Mouse (Mus musculus) erythroid progenitor cell, adult 5-6 weeks (primary cell): ENCODE results near the gene Kcnd3. TPM values are rescaled to one million over a fixed set of nuclear protein-coding genes. Genes with fewer than 3 reads are reported as not detected.

Source experiments
- ATAC-seq: replicated peaks from 2 replicates; pipeline ENCODE4 v1.8.0; 2016; ENCODE audit warnings: moderate number of reproducible peaks, mild to moderate bottlenecking, moderate TSS enrichment, inconsistent platforms; ENCODE audit not compliant: poor library complexity, low FRiP score, severe bottlenecking
- total RNA-seq, 2 experiments: library from RNA; stranded (forward) in 1 of 2; stranded (reverse) in 1 of 2; fragments of 150-400 nt in 1 of 2; fragments of 186-747, 209-891 nt in 1 of 2; gene quantifications; 2 replicates each; pipeline versions ENCODE4 v1.2.3 to v1.2.4; 2015 to 2017; ENCODE audit warnings: low replicate concordance in 2 of 2

The Kcnd3 gene
- total RNA-seq, 2 experiments from 2014 or later = not detected

DNA sequence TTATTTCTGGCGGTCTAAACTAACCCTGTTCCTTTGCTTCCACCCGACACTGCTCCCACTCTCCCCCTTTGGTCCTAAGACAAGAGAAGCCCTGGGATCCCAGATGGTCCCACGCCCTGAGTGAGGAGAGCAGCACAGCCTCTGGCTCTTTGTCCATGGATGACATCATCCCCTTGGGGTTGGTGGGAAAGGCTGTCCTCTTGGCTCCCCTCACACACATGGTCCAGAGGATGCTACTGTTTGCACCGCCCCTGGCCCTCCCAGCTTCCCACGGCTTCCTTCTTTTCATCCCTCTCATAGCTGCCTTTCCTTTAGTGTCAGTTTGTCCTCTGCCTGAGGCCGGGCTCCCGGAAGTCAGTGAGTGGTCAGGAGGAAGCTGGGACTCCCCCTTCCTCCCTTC is 259.6 kb downstream of the Kcnd3 start:
- no peak for ATAC-seq

DNA sequence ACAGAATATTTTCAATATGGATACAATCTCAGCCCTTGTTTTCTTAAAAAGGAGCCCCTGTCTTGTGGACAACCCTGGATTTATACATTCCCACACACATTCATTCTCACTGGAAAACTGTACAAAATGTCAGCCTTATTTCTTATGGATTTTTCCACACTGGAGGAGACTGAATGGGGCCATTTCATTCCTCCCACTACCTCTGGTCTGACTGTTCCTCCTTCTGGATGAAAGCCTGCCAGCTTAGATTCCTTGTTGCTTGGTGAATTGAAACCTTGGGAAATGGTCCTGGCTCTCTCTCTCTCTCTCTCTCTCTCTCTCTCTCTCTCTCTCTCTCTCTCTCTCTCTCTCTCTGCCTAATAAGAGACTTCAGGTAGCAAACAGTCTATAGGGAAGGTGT is 260.7 kb downstream of the Kcnd3 start:
- ATAC-seq = no peak

- ATAC-seq = no peak
Measured at GRCm38 (mm10) chr3:105714091-105714819, 262.1 kb downstream of the Kcnd3 start.

DNA sequence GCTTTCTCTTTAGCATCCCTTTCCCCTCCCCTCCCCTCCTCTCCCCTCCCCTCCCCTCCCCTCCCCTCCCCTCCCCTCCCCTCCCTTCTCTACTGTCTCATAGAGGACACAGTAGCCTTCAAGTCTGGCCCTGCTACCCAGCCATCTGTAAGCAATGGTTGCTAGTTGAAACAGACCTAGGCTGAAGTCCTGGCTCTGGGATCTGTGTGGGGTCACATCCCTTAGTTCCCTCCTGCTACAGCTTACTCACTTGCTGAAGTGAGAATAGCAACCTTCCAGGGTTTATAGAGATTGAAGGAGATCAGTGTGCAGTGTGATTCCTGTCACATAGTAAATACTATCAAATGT is 262.7 kb downstream of the Kcnd3 start:
- no peak for ATAC-seq

DNA sequence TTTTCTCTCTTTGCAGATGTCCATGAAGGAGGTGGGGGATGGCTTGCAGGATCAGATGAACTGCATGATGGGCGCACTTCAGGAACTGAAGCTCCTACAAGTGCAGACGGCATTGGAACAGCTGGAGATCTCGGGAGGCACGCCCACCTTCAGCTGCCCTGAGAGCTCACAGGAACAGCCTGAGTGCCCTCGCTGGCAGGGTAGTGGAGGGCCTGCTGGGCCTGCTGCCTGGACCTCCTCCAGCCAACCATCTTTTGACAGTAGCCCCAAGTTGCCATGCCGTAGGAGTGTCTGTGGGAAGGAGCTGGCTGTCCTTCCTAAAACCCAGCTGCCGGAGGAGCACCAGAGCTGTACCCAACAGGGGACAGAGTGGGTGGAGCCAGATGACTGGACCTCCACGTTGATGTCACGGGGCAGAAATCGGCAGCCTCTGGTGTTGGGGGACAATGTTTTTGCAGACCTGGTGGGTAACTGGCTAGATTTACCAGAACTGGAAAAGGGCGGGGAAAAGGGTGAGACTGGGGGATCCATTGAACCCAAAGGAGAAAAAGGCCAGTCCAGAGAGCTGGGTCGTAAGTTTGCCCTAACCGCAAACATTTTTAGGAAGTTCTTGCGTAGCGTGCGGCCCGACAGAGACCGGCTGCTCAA is 264.3 kb downstream of the Kcnd3 start:
- ATAC-seq = no peak

DNA sequence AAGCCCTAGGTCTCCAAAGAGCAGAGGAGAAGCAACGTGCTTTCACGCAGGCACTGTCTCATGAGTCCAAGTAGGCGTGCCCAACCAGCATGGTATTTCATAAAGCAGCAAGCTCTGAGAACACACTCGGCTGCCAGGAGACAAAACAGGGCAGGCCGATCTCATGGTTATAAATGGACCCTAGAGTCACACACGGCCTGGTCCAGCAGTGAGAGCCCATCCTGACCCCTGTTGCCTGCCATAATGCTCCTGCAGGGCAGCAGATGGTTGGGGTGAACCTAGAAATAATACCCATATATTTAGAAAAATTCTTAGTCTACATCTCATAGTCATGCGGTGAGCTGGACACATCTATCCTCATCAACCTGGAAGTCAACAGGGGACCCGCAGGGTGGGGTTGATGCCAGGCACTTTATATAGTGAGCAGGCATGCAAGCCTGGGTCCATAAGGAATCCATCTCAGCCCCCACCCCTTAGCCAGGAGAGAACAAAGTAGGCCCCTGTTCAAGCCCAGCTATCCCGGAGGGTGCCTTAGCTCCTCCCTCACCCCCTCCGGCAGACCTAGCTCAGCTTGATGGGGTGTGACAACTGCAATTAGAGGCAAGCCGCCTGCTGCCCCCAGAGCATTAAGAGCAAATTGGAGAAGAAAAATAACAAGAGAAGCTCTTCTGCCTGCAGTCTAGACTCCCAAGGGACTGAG is 265.9 kb downstream of the Kcnd3 start:
- ATAC-seq = no peak

GRCm38 (mm10) chr3:105718746-105719145 is 266.6 kb downstream of the Kcnd3 start:
- ATAC-seq = no peak

- ATAC-seq = no peak
Measured at GRCm38 (mm10) chr3:105719979-105720378, 267.8 kb downstream of the Kcnd3 start.

DNA sequence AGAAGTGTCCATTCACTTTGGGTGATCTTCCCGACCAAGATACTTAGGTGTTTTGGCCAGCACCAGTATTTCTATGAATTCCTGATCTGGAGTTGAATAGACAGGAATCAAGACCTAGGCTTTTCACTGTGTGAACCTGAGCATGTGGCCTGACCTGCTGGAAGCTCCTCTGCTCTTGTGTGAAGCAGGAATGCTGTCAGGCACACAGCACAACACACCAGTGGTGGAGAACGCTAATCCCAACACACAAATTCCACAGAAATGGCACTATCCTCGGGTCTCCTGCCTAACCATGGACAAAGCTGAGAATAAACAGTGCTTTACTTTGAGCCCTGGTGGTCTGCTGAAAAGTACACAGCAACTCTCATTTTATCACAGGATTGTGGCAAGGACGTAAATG is 268.4 kb downstream of the Kcnd3 start:
- no peak for ATAC-seq

DNA sequence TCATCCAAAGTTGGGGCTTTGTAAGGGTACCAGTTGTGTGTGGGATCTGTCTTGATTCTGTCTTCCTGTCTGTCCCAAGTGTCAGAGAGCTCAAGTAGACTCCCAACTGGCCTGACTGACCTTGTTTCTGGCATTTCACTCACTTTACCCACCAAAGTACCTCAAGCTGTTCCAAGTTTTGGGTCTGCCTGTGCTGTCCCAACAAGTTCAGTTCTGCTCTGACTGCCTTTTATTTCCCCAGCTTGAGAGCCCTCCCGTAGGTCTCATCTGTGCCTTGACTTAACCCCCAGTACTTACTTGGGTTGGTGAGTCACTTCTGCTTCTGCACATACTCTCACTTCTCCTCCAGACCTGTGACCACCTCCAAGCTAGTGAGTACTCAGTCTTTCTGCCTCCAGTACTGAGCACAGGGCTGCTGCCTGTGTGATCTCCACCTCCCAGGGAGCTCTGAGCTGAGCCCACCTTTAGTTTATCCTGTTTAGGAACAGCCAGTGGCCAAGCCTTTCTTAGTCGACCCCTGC is 269.6 kb downstream of the Kcnd3 start:
- no peak for ATAC-seq

DNA sequence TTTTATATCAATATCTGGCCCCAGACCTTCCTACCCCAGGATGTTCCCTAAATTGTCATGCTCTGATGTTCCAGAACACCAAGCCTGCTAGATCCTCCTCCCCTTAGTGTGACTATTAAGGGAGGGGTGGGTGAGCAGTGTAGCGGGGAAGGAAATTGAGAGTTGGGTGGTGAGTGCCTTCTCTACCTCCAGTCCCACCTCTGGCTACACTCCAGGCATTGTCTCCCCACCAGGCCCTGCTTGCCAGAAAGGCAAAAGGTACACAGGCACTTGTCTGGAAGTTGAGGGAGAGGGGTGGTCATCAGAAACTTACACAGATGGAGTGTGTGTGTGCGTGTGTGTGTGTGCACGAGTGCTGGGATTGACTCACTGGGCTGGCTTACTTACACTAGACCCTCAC is 270.4 kb downstream of the Kcnd3 start:
- no peak for ATAC-seq

Other genes starting within 250 kb of the Kcnd3 start
- 21.3 and 28.1 TPM in 2 replicates for gene Ddx20, start 235.2 kb downstream of the Kcnd3 start, total RNA-seq (2015; ENCODE audit: low replicate concordance)
- 25.4 and 33.1 TPM in 2 replicates for gene Ddx20, start 235.2 kb downstream of the Kcnd3 start, total RNA-seq (2017; ENCODE audit: low replicate concordance)